Mouse (Mus musculus): Measurements from ENCODE around the gene Adgrf2. TPM values are rescaled to one million over a fixed set of nuclear protein-coding genes. Genes with fewer than 3 reads are reported as not detected.
A peak's percentile ranks its signal among the peaks of the same experiment; 100 is the strongest.

Gene Adgrf2
- total and polyA plus RNA-seq, 2 experiments from 2014 or later = 0.05 to 0.22 TPM

DNA sequence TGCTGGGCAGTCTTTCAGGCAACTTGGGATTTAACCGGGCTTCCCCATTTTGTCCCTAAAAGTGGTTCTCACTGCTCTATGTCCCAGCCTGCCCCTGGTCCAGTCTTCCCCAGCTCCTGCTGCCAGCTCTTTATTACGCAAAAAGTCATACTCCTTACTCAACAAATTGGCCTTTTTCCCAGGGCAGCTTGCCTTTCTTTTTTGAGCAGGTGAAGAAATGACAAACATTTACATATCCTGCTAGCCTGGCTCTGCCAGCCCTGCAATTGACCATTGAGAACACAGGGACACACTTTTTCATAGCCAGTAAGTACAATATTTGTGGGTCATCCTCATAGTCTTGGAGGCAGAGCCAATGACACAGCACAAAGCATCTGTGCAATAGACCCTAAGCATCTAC, 10.2 kb upstream of the Adgrf2 start:
- Histone ChIP-seq H3K36me3 (ENCODE audit: insufficient read depth, low read length) (no peaks in the 10 kb centered on the region), H3K4me2 (ENCODE audit: low read depth, low read length, poor library complexity, severe bottlenecking) (no peak overlapping the region), H3K4me3 (ENCODE audit: low read depth, low read length) (no peak overlapping the region), H3K27ac (ENCODE audit: low read depth, low read length) (no peak overlapping the region), H3K4me1 (ENCODE audit: insufficient read depth, low read length) (no peaks in the 10 kb centered on the region), H3K9ac (replicated peaks; ENCODE audit: low read length, poor library complexity, severe bottlenecking) (no peak overlapping the region), H3K27me3 (ENCODE audit: insufficient read depth, low read length) (no peaks in the 10 kb centered on the region), H3K9me3 (ENCODE audit: low read length) (no peaks in the 10 kb centered on the region)
- no peak for TF ChIP-seq CTCF (IDR thresholded peaks at IDR 0.05)
- ATAC-seq (ENCODE audit: low FRiP score) (no peak), DNase-seq (ENCODE audit: low spot score) (no peak)
- 97% methylated on average over 2 of the region's 2 CpGs for WGBS

DNA sequence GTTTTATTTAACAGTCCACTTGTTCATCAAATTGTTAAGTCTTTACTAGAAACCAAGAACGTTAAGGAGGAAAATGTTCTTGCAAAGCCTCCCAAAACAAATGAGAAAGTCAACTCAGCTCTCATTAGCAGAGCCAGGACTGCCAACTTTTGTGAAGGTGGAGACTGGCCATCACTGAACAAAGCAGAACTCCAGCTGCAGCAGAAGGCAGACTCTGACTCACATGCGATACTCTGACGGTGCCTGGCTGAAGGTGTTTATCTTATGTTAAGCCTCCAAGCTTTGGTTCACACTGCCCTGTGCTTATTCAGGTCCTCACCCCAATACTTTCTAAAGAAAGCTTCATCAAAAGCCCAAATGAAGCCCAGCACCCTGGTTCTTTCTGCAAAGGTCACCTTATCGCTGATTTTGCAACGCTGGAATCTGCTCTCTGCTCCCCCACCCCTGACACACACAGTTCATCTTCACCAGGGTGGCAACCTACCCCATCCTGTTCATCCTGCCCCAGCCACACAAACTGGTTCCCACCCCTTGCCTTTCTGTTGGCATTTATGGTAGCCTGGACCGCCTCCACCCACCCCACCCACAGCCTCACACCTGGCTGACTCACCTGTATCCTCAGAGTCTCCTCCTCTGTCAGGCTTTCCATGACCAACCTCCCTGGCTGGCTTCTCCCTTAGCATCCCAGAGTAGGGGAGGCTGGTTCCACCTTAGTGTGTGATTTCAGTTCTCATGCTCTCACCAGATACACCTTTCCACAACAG, 3.9 kb upstream of the Adgrf2 start:
- H3K4me2 ChIP-seq (ENCODE audit: low read depth, low read length, poor library complexity, severe bottlenecking) = no peak overlapping the region
- no peaks in the 10 kb centered on the region for H3K9me3 ChIP-seq (ENCODE audit: low read length)
- ATAC-seq (ENCODE audit: low FRiP score) (no peak), DNase-seq (ENCODE audit: low spot score) (no peak)
- no peak overlapping the region for H3K4me3 ChIP-seq (ENCODE audit: low read depth, low read length)
- 89% methylated on average over 6 of the region's 6 CpGs for WGBS
- no peak overlapping the region for H3K9ac ChIP-seq (replicated peaks; ENCODE audit: low read length, poor library complexity, severe bottlenecking)
- no peak for TF ChIP-seq CTCF (IDR thresholded peaks at IDR 0.05)
- no peaks in the 10 kb centered on the region for H3K36me3 ChIP-seq (ENCODE audit: insufficient read depth, low read length)
- no peak overlapping the region for H3K27ac ChIP-seq (ENCODE audit: low read depth, low read length)
- H3K4me1 ChIP-seq (ENCODE audit: insufficient read depth, low read length) = no peaks in the 10 kb centered on the region
- no peaks in the 10 kb centered on the region for H3K27me3 ChIP-seq (ENCODE audit: insufficient read depth, low read length)

DNA sequence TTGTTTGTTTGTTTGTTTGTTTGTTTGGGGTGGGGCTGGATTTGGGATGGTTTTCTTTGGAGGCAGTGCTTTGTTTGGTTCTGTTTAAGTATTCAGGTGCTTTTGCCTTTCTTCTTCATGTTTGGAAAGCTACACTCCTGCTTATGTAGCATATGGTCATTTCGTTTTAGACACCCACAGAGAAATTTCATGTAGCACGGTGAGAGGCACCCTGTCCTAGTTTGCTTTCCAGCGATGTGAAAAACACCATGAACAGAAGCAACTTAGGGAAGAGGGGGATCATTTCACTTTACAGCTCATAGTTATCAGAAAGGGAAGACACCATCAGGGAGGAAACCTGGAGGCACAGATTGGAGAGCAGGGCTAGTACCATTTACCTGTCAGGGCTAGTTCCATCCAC, 844 bp upstream of the Adgrf2 start:
- Histone ChIP-seq H3K4me1 (ENCODE audit: insufficient read depth, low read length) (no peaks in the 10 kb centered on the region), H3K4me2 (ENCODE audit: low read depth, low read length, poor library complexity, severe bottlenecking) (no peak overlapping the region), H3K36me3 (ENCODE audit: insufficient read depth, low read length) (no peaks in the 10 kb centered on the region), H3K9ac (replicated peaks; ENCODE audit: low read length, poor library complexity, severe bottlenecking) (no peak overlapping the region), H3K9me3 (ENCODE audit: low read length) (no peaks in the 10 kb centered on the region), H3K27me3 (ENCODE audit: insufficient read depth, low read length) (no peaks in the 10 kb centered on the region), H3K27ac (ENCODE audit: low read depth, low read length) (no peak overlapping the region), H3K4me3 (ENCODE audit: low read depth, low read length) (no peak overlapping the region)
- ATAC-seq (ENCODE audit: low FRiP score) (no peak), DNase-seq (ENCODE audit: low spot score) (no peak)
- 92% methylated on average over 3 of the region's 3 CpGs for WGBS
- TF ChIP-seq CTCF (IDR thresholded peaks at IDR 0.05) = no peak

DNA sequence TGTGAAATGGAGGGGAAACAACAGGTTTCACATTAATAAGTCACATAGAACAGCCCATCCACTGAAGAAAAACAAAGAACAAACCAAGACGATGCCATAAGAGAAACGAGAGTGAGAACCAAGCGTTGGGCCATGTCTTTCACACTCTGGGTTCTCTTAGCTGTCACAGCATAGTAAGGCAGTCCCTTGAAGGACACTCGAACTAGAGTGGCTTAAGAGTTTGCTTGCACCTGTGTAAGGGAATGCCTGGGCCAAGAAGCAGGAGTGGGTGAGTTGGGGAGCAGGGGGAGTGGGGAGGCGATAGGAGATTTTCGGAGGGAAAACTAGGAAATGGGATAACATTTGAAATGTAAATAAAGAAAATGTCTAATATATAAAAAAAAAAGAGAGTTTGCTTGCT, 3.2 kb downstream of the Adgrf2 start:
- Histone ChIP-seq H3K4me2 (ENCODE audit: low read depth, low read length, poor library complexity, severe bottlenecking) (no peak overlapping the region), H3K9ac (replicated peaks; ENCODE audit: low read length, poor library complexity, severe bottlenecking) (no peak overlapping the region), H3K4me1 (ENCODE audit: insufficient read depth, low read length) (no peaks in the 10 kb centered on the region), H3K36me3 (ENCODE audit: insufficient read depth, low read length) (no peaks in the 10 kb centered on the region), H3K27me3 (ENCODE audit: insufficient read depth, low read length) (no peaks in the 10 kb centered on the region), H3K9me3 (ENCODE audit: low read length) (no peaks in the 10 kb centered on the region), H3K27ac (ENCODE audit: low read depth, low read length) (no peak overlapping the region), H3K4me3 (ENCODE audit: low read depth, low read length) (no peak overlapping the region)
- WGBS = 86% methylated on average over 6 of the region's 6 CpGs
- no peak for DNase-seq (ENCODE audit: low spot score)
- ATAC-seq (ENCODE audit: low FRiP score) = no peak
- no peak for TF ChIP-seq CTCF (IDR thresholded peaks at IDR 0.05)

DNA sequence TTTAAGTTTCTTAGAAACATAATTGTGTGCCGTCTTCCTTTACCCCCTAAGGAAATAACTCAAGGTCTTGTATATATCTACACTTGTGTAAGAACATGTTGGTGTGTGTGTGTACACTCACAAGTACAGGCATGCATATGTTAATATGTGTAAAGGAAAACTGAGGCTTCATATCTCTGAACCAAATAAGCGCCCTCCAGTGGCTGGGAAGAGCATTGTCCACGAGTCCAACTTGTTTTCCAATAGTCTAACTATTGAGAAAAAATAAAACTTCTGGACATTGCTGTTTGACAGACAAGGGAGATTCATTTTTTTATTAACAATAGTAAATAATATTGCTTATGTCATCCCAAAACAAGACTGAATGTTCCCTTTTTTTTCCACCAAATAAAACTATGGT, 24.8 kb downstream of the Adgrf2 start:
- no peaks in the 10 kb centered on the region for H3K27me3 ChIP-seq (ENCODE audit: insufficient read depth, low read length)
- H3K9ac ChIP-seq (replicated peaks; ENCODE audit: low read length, poor library complexity, severe bottlenecking) = no peak overlapping the region
- H3K27ac ChIP-seq (ENCODE audit: low read depth, low read length) = no peak overlapping the region
- no peak overlapping the region for H3K4me3 ChIP-seq (ENCODE audit: low read depth, low read length)
- WGBS = 52% methylated on average over 3 of the region's 3 CpGs
- no peaks in the 10 kb centered on the region for H3K9me3 ChIP-seq (ENCODE audit: low read length)
- no peaks in the 10 kb centered on the region for H3K36me3 ChIP-seq (ENCODE audit: insufficient read depth, low read length)
- no peak for DNase-seq (ENCODE audit: low spot score)
- TF ChIP-seq CTCF (IDR thresholded peaks at IDR 0.05) = peak; percentile 27
- ATAC-seq (ENCODE audit: low FRiP score) = no peak
- H3K4me1 ChIP-seq (ENCODE audit: insufficient read depth, low read length) = no peaks in the 10 kb centered on the region
- H3K4me2 ChIP-seq (ENCODE audit: low read depth, low read length, poor library complexity, severe bottlenecking) = no peak overlapping the region

DNA sequence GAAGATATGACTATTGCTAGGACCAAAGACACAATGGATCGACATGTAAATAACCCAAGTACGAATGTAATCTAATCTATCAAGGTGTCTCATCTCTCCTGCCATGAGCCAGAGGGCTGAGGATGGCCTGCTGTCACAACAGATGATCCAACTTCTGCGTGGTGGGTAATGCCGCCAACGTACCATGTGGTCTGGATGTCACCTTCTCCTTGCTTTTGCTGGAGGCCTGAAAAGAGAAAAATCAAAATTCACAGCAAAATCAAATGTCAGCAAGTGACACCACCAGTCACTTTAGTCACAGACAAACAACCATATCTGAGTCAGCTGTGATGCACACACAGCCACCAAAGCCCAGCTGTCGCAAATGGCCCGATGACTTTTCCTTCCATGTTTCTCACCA, 27.0 kb downstream of the Adgrf2 start:
- TF ChIP-seq CTCF (IDR thresholded peaks at IDR 0.05) = no peak
- no peaks in the 10 kb centered on the region for H3K9me3 ChIP-seq (ENCODE audit: low read length)
- no peak overlapping the region for H3K27ac ChIP-seq (ENCODE audit: low read depth, low read length)
- ATAC-seq (ENCODE audit: low FRiP score) = no peak
- no peaks in the 10 kb centered on the region for H3K36me3 ChIP-seq (ENCODE audit: insufficient read depth, low read length)
- no peaks in the 10 kb centered on the region for H3K27me3 ChIP-seq (ENCODE audit: insufficient read depth, low read length)
- H3K4me2 ChIP-seq (ENCODE audit: low read depth, low read length, poor library complexity, severe bottlenecking) = no peak overlapping the region
- WGBS = 94% methylated on average over 7 of the region's 7 CpGs
- DNase-seq (ENCODE audit: low spot score) = no peak
- no peak overlapping the region for H3K4me3 ChIP-seq (ENCODE audit: low read depth, low read length)
- no peak overlapping the region for H3K9ac ChIP-seq (replicated peaks; ENCODE audit: low read length, poor library complexity, severe bottlenecking)
- no peaks in the 10 kb centered on the region for H3K4me1 ChIP-seq (ENCODE audit: insufficient read depth, low read length)
